Mouse (Mus musculus) heart, embryonic 13.5 days (tissue): Measurements from ENCODE around the gene Sap30. TPM values are rescaled to one million over a fixed set of nuclear protein-coding genes. Genes with fewer than 3 reads are reported as not detected.

Experiments
- ATAC-seq: fragments of 200-750 bp; cut with Nextera tagmentation; 2 replicates; pipeline ENCODE4 v1.8.0; 2017; ENCODE audit warnings: moderate TSS enrichment; ENCODE audit not compliant: insufficient number of reproducible peaks, low FRiP score, low TSS enrichment; ENCODE audit errors: extremely low read depth
- H3K27ac ChIP-seq: fragments of 300-500 bp; sonication (generic); replicated peaks from 2 replicates; pipeline ENCODE4 v1.5.1; 2015; ENCODE audit warnings: moderate library complexity, mild to moderate bottlenecking, inconsistent platforms
- H3K27me3 ChIP-seq: fragments of 300-500 bp; sonication (generic); replicated peaks from 2 replicates; pipeline ENCODE4 v1.6.1; 2015; ENCODE audit warnings: mild to moderate bottlenecking, inconsistent platforms
- H3K36me3 ChIP-seq: fragments of 300-500 bp; sonication (generic); 2 replicates; pipeline ENCODE4 v1.6.1; 2015; ENCODE audit warnings: mild to moderate bottlenecking, inconsistent platforms
- H3K4me1 ChIP-seq: fragments of 300-500 bp; sonication (generic); 2 replicates; pipeline ENCODE4 v1.6.1; 2015; ENCODE audit warnings: inconsistent platforms
- H3K4me2 ChIP-seq: fragments of 300-500 bp; sonication (generic); 2 replicates; pipeline ENCODE4 v1.6.1; 2015; ENCODE audit warnings: inconsistent platforms, mild to moderate bottlenecking, moderate library complexity
- H3K4me3 ChIP-seq: fragments of 300-500 bp; sonication (generic); 2 replicates; pipeline ENCODE4 v1.5.1; 2015; ENCODE audit warnings: moderate library complexity, mild to moderate bottlenecking, inconsistent platforms
- H3K9ac ChIP-seq: fragments of 300-500 bp; sonication (generic); 2 replicates; pipeline ENCODE4 v1.6.1; 2015; ENCODE audit warnings: inconsistent platforms, mild to moderate bottlenecking, moderate library complexity
- H3K9me3 ChIP-seq: fragments of 300-500 bp; sonication (generic); 2 replicates; pipeline ENCODE4 v1.6.1; 2016; ENCODE audit warnings: inconsistent platforms
- WGBS: fragments of 180-500 bp; shearing (Covaris S2); methylation state at CpG from one replicate; pipeline ENCODE4 v1.1.7; 2015; ENCODE audit warnings: mixed read lengths; 5-methylcytosine and 5-hydroxymethylcytosine counted together
- polyA plus RNA-seq: library from polyadenylated mRNA; unstranded; fragments of >200 nt; fragmentation: Nextera tagmentation; extraction: Ambion mirVana; gene quantifications from 2 replicates; pipeline ENCODE4 v1.2.1, GENCODE M21; 2015

Gene Sap30
- polyA plus RNA-seq, 1 experiment from 2014 or later = 45.8 TPM

GRCm38 (mm10) chr8:57436437-57436796 is 51.2 kb downstream of the Sap30 start:
- Histone ChIP-seq H3K4me2 (no peak overlapping the region), H3K36me3 (no peaks in the 10 kb centered on the region), H3K27me3 (no peaks in the 10 kb centered on the region), H3K9me3 (no peaks in the 10 kb centered on the region), H3K27ac (no peak overlapping the region), H3K4me3 (no peak overlapping the region), H3K4me1 (0 out of 2 replicates have a peak, but pooled peaks cover 16% of the 10 kb centered on the region), H3K9ac (no peak overlapping the region)
- WGBS = 77% methylated on average over 9 of the region's 9 CpGs
- ATAC-seq = no peak

GRCm38 (mm10) chr8:57435768-57436436 is 51.8 kb downstream of the Sap30 start:
- Histone ChIP-seq H3K4me3 (no peak overlapping the region), H3K36me3 (no peaks in the 10 kb centered on the region), H3K27me3 (no peaks in the 10 kb centered on the region), H3K9ac (no peak overlapping the region), H3K4me1 (0 out of 2 replicates have a peak, but pooled peaks cover 16% of the 10 kb centered on the region), H3K4me2 (no peak overlapping the region), H3K27ac (no peak overlapping the region), H3K9me3 (no peaks in the 10 kb centered on the region)
- ATAC-seq = no peak
- WGBS = 50% methylated on average over 18 of the region's 18 CpGs

- H3K4me2 ChIP-seq = no peak overlapping the region
- H3K36me3 ChIP-seq = no peaks in the 10 kb centered on the region
- 79% methylated on average over 5 of the region's 5 CpGs for WGBS
- H3K9ac ChIP-seq = no peak overlapping the region
- no peak overlapping the region for H3K27ac ChIP-seq
- H3K4me1 ChIP-seq = peaks cover 18% of the 10 kb centered on the region; the same call in 1 of the 2 replicates
- no peaks in the 10 kb centered on the region for H3K27me3 ChIP-seq
- no peak overlapping the region for H3K4me3 ChIP-seq
- ATAC-seq = no peak
- no peaks in the 10 kb centered on the region for H3K9me3 ChIP-seq
Observed at GRCm38 (mm10) chr8:57432802-57433201, 54.9 kb downstream of the Sap30 start.

Other genes starting within 250 kb of the Sap30 start
- gene Hand2, start 166.9 kb downstream of the Sap30 start, polyA plus RNA-seq = 11.6 and 12.0 TPM in 2 replicates
- gene Scrg1, start 31.9 kb downstream of the Sap30 start, polyA plus RNA-seq = 1.3 and 1.4 TPM in 2 replicates
- 221 and 261 TPM in 2 replicates for gene Hmgb2, start 24.0 kb upstream of the Sap30 start, polyA plus RNA-seq
- gene Galnt7, start 165.2 kb upstream of the Sap30 start, polyA plus RNA-seq = 5.7 and 5.9 TPM in 2 replicates